Mouse (Mus musculus): ENCODE measurements around the gene Tmem25. TPM values are rescaled to one million over a fixed set of nuclear protein-coding genes. Genes with fewer than 3 reads are reported as not detected.
A peak's percentile ranks its signal among the peaks of the same experiment; 100 is the strongest.
"Not testable (repeated sequence)": the region's sequence is repeated elsewhere in the genome, so short reads cannot be mapped to it uniquely, and the experiment has no call there.

The Tmem25 gene
- polyA plus RNA-seq, 1 experiment from 2014 or later, result 2.3 TPM

GRCm38 (mm10) chr9:44768029-44768394 lies 31.1 kb downstream of the Tmem25 start:
- ATAC-seq (ENCODE audit: insufficient number of reproducible peaks, low FRiP score, low TSS enrichment, low read depth); H3K36me3 ChIP-seq; H3K9me3 ChIP-seq; H3K27ac ChIP-seq; H3K27me3 ChIP-seq; H3K9ac ChIP-seq: not testable (repeated sequence)
- WGBS, result 42% methylated on average over 7 of the region's 9 CpGs
- Histone ChIP-seq H3K4me2 (peak overlapping the region; percentile 49), H3K4me3 (peak overlapping the region; percentile 95), H3K4me1 (peaks cover 17% of the 10 kb centered on the region)

GRCm38 (mm10) chr9:44767101-44768028 lies 31.7 kb downstream of the Tmem25 start, which contains the start of the genes Arcn1 and Ift46:
Gene Arcn1 (minus strand): TSS chr9:44767845.
Gene Ift46 (plus strand): TSS chr9:44767908.
- no peaks in the 10 kb centered on the region for H3K9me3 ChIP-seq
- no peaks in the 10 kb centered on the region for H3K27me3 ChIP-seq
- peaks cover 17% of the 10 kb centered on the region for H3K4me1 ChIP-seq
- ATAC-seq (ENCODE audit: insufficient number of reproducible peaks, low FRiP score, low TSS enrichment, low read depth), result peak; percentile 88
- H3K36me3 ChIP-seq, result no peaks in the 10 kb centered on the region
- H3K4me3 ChIP-seq, result peak within 1 kb of the TSS; percentile 95
- under 1% methylated on average over 82 of the region's 82 CpGs for WGBS
- peak within 1 kb of the TSS; percentile 99 for H3K27ac ChIP-seq
- peak within 1 kb of the TSS; percentile 99 for H3K9ac ChIP-seq
- peak within 1 kb of the TSS; percentile 49 for H3K4me2 ChIP-seq

DNA sequence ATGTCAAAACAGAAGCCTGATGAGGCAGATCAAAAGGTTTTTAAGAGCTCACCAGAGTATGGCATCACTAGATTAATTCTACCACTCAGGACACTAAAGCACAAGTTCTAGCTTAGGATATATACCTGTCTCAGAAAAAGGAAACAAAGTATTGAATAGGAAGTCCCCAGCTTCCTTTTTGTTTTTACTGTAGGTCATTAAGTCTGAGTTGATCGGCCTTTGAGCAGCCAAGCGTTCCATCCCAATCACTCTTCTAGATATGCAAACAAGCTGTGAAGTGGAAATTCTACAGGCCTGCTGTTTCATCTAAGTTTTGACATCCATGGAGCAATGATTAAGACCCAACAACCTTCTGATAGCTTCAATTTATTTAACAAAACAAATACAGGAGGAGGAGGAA lies 38.2 kb downstream of the Tmem25 start:
- 89% methylated on average over 2 of the region's 2 CpGs for WGBS
- no peak overlapping the region for H3K27ac ChIP-seq
- no peak overlapping the region for H3K4me3 ChIP-seq
- no peak for ATAC-seq (ENCODE audit: insufficient number of reproducible peaks, low FRiP score, low TSS enrichment, low read depth)
- no peaks in the 10 kb centered on the region for H3K9me3 ChIP-seq
- no peak overlapping the region for H3K9ac ChIP-seq
- no peak overlapping the region for H3K4me2 ChIP-seq
- H3K36me3 ChIP-seq, result peaks cover 30% of the 10 kb centered on the region
- no peaks in the 10 kb centered on the region for H3K27me3 ChIP-seq
- peaks cover 10% of the 10 kb centered on the region for H3K4me1 ChIP-seq

- WGBS, result 84% methylated on average over 7 of the region's 7 CpGs
- ATAC-seq (ENCODE audit: insufficient number of reproducible peaks, low FRiP score, low TSS enrichment, low read depth), result no peak
These were observed 50.6 kb downstream of the Tmem25 start for GRCm38 (mm10) chr9:44748473-44748872.

DNA sequence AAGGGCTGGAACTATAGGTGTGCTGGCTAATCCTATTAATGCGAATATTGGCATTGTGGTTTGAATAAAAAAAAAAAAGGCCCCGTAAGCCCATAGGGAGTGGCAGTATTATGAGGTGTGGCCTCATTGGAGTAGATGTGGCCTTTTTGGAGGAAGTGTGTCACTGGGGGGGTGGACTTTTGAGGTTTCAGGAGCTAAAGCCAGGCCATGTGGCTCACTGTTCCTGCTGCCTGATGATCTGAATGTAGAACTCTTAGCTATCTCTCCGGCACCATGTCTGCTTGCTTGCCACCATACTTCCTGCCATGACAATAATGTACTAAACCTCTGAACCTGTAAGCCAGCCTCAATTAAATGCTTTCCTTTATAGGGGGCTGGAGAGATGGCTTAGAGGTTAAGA lies 51.8 kb downstream of the Tmem25 start:
- H3K36me3 ChIP-seq, result peaks cover 83% of the 10 kb centered on the region
- WGBS, result 87% methylated on average over 3 of the region's 3 CpGs
- H3K27ac ChIP-seq, result no peak overlapping the region
- H3K9me3 ChIP-seq, result no peaks in the 10 kb centered on the region
- H3K4me2 ChIP-seq, result no peak overlapping the region
- no peak overlapping the region for H3K4me3 ChIP-seq
- no peaks in the 10 kb centered on the region for H3K27me3 ChIP-seq
- H3K4me1 ChIP-seq, result no peaks in the 10 kb centered on the region
- H3K9ac ChIP-seq, result no peak overlapping the region
- no peak for ATAC-seq (ENCODE audit: insufficient number of reproducible peaks, low FRiP score, low TSS enrichment, low read depth)

More at GRCm38 (mm10) chr9:44748473-44748872, 50.6 kb downstream of the Tmem25 start:
- Histone ChIP-seq H3K4me1 (no peaks in the 10 kb centered on the region), H3K4me2 (no peak overlapping the region), H3K9ac (no peak overlapping the region), H3K4me3 (no peak overlapping the region), H3K9me3 (no peaks in the 10 kb centered on the region), H3K27me3 (no peaks in the 10 kb centered on the region), H3K36me3 (peaks cover 82% of the 10 kb centered on the region), H3K27ac (no peak overlapping the region)

DNA sequence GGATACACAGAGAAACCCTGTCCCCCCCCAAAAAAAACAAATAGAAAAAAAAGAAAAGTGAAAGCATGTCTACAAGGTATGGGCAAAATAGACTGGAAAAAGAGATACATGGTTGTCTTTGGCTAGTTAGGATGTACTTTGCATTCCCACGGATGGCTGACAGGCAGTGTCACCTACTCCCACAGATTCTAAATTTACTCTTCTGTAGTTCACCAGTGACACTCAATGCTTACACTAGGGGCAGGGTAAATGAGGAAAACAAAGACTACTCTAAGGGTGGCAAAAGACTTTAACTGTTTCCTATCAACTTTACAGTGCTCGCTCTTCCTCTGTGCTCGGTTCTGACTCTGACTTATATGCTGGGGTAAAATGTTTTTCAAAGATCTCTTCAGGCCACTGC lies 52.4 kb downstream of the Tmem25 start:
- Histone ChIP-seq H3K36me3 (peaks cover 79% of the 10 kb centered on the region), H3K27me3 (no peaks in the 10 kb centered on the region), H3K4me2 (no peak overlapping the region), H3K4me1 (no peaks in the 10 kb centered on the region), H3K27ac (no peak overlapping the region), H3K9me3 (no peaks in the 10 kb centered on the region), H3K9ac (no peak overlapping the region), H3K4me3 (no peak overlapping the region)
- WGBS, result 81% methylated on average over 3 of the region's 3 CpGs
- ATAC-seq (ENCODE audit: insufficient number of reproducible peaks, low FRiP score, low TSS enrichment, low read depth), result no peak

GRCm38 (mm10) chr9:44745371-44745770 lies 53.7 kb downstream of the Tmem25 start:
- 89% methylated on average over 7 of the region's 7 CpGs for WGBS
- no peak overlapping the region for H3K27ac ChIP-seq
- H3K4me3 ChIP-seq, result no peak overlapping the region
- ATAC-seq (ENCODE audit: insufficient number of reproducible peaks, low FRiP score, low TSS enrichment, low read depth), result no peak
- H3K27me3 ChIP-seq, result no peaks in the 10 kb centered on the region
- no peaks in the 10 kb centered on the region for H3K9me3 ChIP-seq
- peaks cover 78% of the 10 kb centered on the region for H3K36me3 ChIP-seq
- H3K4me1 ChIP-seq, result no peaks in the 10 kb centered on the region
- no peak overlapping the region for H3K9ac ChIP-seq
- no peak overlapping the region for H3K4me2 ChIP-seq

Other genes starting within 250 kb of the Tmem25 start
- gene Cxcr5, start 237.4 kb downstream of the Tmem25 start, polyA plus RNA-seq (2015; fragmentation: Nextera tagmentation; extraction: Ambion mirVana), result 0.24 and 0.46 TPM in 2 replicates
- gene Ddx6, start 194.4 kb downstream of the Tmem25 start, polyA plus RNA-seq (2015; fragmentation: Nextera tagmentation; extraction: Ambion mirVana), result 17.7 and 18.4 TPM in 2 replicates
- gene Treh, start 126.1 kb downstream of the Tmem25 start, polyA plus RNA-seq (2015; fragmentation: Nextera tagmentation; extraction: Ambion mirVana), result not detected in 2 replicates
- gene Phldb1, start 64.1 kb downstream of the Tmem25 start, polyA plus RNA-seq (2015; fragmentation: Nextera tagmentation; extraction: Ambion mirVana), result 37.8 and 39.2 TPM in 2 replicates
- 221 and 223 TPM in 2 replicates for gene Arcn1, start 31.5 kb downstream of the Tmem25 start, polyA plus RNA-seq (2015; fragmentation: Nextera tagmentation; extraction: Ambion mirVana)
- 106 and 117 TPM in 2 replicates for gene Ift46, start 31.4 kb downstream of the Tmem25 start, polyA plus RNA-seq (2015; fragmentation: Nextera tagmentation; extraction: Ambion mirVana)
- 0.56 and 0.65 TPM in 2 replicates for gene Ttc36, start 3.8 kb upstream of the Tmem25 start, polyA plus RNA-seq (2015; fragmentation: Nextera tagmentation; extraction: Ambion mirVana)
- 12.4 and 13.7 TPM in 2 replicates for gene Kmt2a, start 82.0 kb upstream of the Tmem25 start, polyA plus RNA-seq (2015; fragmentation: Nextera tagmentation; extraction: Ambion mirVana)
- gene Atp5l, start 121.4 kb upstream of the Tmem25 start, polyA plus RNA-seq (2015; fragmentation: Nextera tagmentation; extraction: Ambion mirVana), result 568 and 652 TPM in 2 replicates
- 23.9 and 24.8 TPM in 2 replicates for gene Ube4a, start 166.3 kb upstream of the Tmem25 start, polyA plus RNA-seq (2015; fragmentation: Nextera tagmentation; extraction: Ambion mirVana)
- 0.51 and 0.76 TPM in 2 replicates for gene Cd3g, start 181.1 kb upstream of the Tmem25 start, polyA plus RNA-seq (2015; fragmentation: Nextera tagmentation; extraction: Ambion mirVana)
- gene Cd3d, start 182.5 kb upstream of the Tmem25 start, polyA plus RNA-seq (2015; fragmentation: Nextera tagmentation; extraction: Ambion mirVana), result 0.28 TPM in 1 of 2 replicates, not detected in the other
- gene Cd3e, start 210.3 kb upstream of the Tmem25 start, polyA plus RNA-seq (2015; fragmentation: Nextera tagmentation; extraction: Ambion mirVana), result 0.38 and 0.45 TPM in 2 replicates
- gene Mpzl2, start 240.5 kb upstream of the Tmem25 start, polyA plus RNA-seq (2015; fragmentation: Nextera tagmentation; extraction: Ambion mirVana), result 41.0 and 46.0 TPM in 2 replicates